Mouse (Mus musculus) liver, postnatal 0 days (tissue): ENCODE data around the gene Syne3.

ENCODE experiments used
- CTCF ChIP-seq: sonication (generic); IDR thresholded peaks from 2 replicates; pipeline ENCODE4 v1.5.1; 2016; ENCODE audit warnings: antibody characterized with exemption, low read depth
- EP300 ChIP-seq: IDR thresholded peaks from 2 replicates; pipeline ENCODE4 v1.6.1; 2016; ENCODE audit warnings: antibody characterized with exemption, low read depth, mild to moderate bottlenecking

DNA sequence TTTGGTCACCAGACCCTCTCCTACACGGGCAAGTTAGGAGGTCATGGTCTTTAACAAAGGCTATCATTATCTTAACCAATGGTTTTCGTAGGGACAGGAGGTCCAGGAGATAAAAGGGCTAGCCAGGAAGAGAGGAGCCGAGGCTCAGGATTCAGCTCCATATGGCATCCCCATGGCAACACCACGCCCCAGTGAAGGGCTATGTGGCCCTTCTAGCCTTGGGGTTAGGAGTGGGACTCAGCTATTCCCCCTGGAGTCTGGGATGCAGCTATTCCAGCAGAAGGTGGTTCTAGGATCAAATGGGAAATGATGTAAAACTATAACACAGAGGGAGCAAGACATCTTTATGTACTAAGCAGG lies 69.6 kb downstream of the Syne3 start:
- no peak for TF ChIP-seq CTCF
- no peak for TF ChIP-seq EP300
